Mouse (Mus musculus) embryonic stem cell, embryonic (primary cell): ENCODE results near the gene Sumo1.

Experiments
- CTCF ChIA-PET, 4 experiments: fragments of 300-600 bp in 2 of 4; fragments of 350-600 bp in 2 of 4; sonication (Branson Sonifier 250); formaldehyde crosslinking; loops; one replicate each; lab custom pipeline; 2022; ENCODE audit warnings: inconsistent platforms in 2 of 4; lab: Charles Lee
- POLR2A ChIA-PET, 4 experiments: fragments of 300-600 bp in 2 of 4; fragments of 350-600 bp in 2 of 4; sonication (Branson Sonifier 250); formaldehyde crosslinking; loops; one replicate each; lab custom pipeline; 2022; ENCODE audit warnings: antibody characterized with exemption in 4 of 4, inconsistent platforms in 1 of 4; lab: Charles Lee

The Sumo1 gene

GRCm38 (mm10) chr1:59670641-59671168 lies at the start of gene Sumo1:
TSS of gene Sumo1 (minus strand) at chr1:59670834.
- POLR2A ChIA-PET = interaction anchor here in 2 of 4 experiments (0.8 to 12.3 kb wide), 13 partner anchors 9 to 434 kb away, joined by 3 to 388 read pairs (median 5); partner anchors contain the start of gene Nop58 (in 2 of the 2)
- CTCF ChIA-PET = no interaction called here

DNA sequence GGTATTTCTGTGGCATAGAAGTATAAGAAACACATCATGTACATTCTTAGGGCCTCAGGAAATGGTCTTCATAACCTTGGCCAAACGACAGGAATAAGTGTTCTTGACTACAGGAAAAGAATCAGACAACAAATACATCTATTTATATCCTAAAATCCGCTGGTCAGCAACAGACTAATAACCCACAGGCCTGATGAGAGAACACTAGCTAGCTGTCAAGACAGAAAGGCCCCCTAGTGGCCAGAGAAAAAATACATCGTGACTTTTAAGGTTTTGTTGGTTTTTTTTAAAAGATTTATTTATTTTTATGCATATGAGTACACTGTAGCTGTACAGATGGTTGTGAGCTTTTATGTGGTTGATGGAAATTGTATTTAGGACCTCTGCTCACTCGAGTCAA lies 49.3 kb upstream of the Sumo1 start:
- CTCF ChIA-PET = interaction anchor here in 3 of 4 experiments (0.5 to 1.9 kb wide), 13 partner anchors 8 to 106 kb away, joined by 3 to 8 read pairs (median 4); no protein-coding TSS in a partner anchor
- POLR2A ChIA-PET = interaction anchor here (0.7 to 34.7 kb wide), 22 partner anchors 8 to 1270 kb away, joined by 3 to 1508 read pairs (median 4); partner anchors contain the start of gene Nop58 (in 3 of the 4)

GRCm38 (mm10) chr1:59701766-59702165 lies 31.1 kb upstream of the Sumo1 start:
- ChIA-PET CTCF (interaction anchor here in 1 of 4 experiments (0.7 kb wide), 1 partner anchor 1348 kb away, joined by 3 read pairs; no protein-coding TSS in a partner anchor), POLR2A (interaction anchor here in 3 of 4 experiments (1.4 to 34.7 kb wide), 7 partner anchors 4 to 37 kb away, joined by 3 to 1508 read pairs (median 200); partner anchors contain the start of genes Nop58 (in 3 of the 3) and Sumo1 (in 1 of the 3))

DNA sequence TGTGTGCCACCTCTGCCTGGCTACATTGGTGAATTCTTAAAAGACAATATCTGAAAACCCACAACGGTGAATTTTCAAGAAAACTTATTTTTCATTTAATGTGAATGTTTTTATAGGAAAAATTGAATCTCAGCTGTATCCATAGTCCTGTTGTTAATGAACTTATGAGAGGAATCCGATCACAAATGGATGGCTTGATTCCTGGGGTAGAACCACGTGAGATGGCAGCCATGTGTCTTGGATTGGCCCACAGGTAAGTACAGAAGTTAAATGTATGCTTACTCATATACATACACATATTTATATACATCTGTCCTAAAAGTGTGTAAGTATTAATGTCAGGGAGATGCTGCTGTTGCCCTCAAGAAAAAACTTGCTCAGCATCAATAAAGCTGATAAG lies 27.6 kb upstream of the Sumo1 start:
- POLR2A ChIA-PET = interaction anchor here (0.7 to 34.7 kb wide), 16 partner anchors 0 to 399 kb away, joined by 3 to 1508 read pairs (median 5); partner anchors contain the start of genes Nop58 (in 3 of the 4) and Sumo1 (in 1 of the 4)
- CTCF ChIA-PET = interaction anchor here in 1 of 4 experiments (1.6 kb wide), 1 partner anchor 21 kb away, joined by 4 read pairs; no protein-coding TSS in a partner anchor

GRCm38 (mm10) chr1:59697751-59698150 lies 27.1 kb upstream of the Sumo1 start:
- POLR2A ChIA-PET = interaction anchor here (0.6 to 34.7 kb wide), 21 partner anchors 0 to 1295 kb away, joined by 3 to 1508 read pairs (median 5); partner anchors contain the start of genes Nop58 (in 4 of the 4), Als2 (in 1 of the 4) and Sumo1 (in 1 of the 4)
- CTCF ChIA-PET = interaction anchor here in 2 of 4 experiments (0.6 to 1.6 kb wide), 2 partner anchors 9 to 22 kb away, joined by 4 read pairs; no protein-coding TSS in a partner anchor

- POLR2A ChIA-PET = interaction anchor here (0.5 to 34.4 kb wide), 15 partner anchors 9 to 544 kb away, joined by 3 to 1508 read pairs (median 4); partner anchors contain the start of gene Sumo1 (in 2 of the 4)
- CTCF ChIA-PET = interaction anchor here in 1 of 4 experiments (0.6 kb wide), 1 partner anchor 9 kb away, joined by 3 read pairs; no protein-coding TSS in a partner anchor
Observed at GRCm38 (mm10) chr1:59690467-59690866, 19.8 kb upstream of the Sumo1 start.

DNA sequence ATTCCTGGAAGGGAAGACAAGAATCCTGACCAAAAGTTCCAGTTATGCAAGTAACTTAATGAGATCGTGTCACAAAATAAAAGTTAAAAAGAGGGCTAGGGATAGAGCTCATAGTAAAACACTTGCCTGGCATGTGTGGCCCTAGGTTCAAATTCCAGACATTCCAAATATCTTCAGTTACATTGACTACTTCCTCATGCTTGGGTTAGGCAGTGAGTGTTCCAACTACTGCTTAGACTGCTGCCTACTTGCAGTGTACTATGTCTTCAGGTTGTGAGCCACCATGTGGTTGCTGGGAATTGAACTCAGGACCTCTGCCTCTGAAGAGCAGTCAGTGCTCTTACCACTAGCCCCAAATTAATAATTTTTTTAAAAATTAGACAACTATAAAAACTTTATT lies 16.9 kb upstream of the Sumo1 start:
- POLR2A ChIA-PET = interaction anchor here (0.6 to 34.4 kb wide), 25 partner anchors 7 to 450 kb away, joined by 3 to 1508 read pairs (median 7); partner anchors contain the start of genes Sumo1 (in 2 of the 4) and Als2 (in 1 of the 4)
- CTCF ChIA-PET = no interaction called here

GRCm38 (mm10) chr1:59684819-59685755 lies 14.5 kb upstream of the Sumo1 start, which contains the start of gene Nop58:
TSS of gene Nop58 (plus strand) at chr1:59684971.
- ChIA-PET POLR2A (interaction anchor here (0.5 to 34.4 kb wide), 82 partner anchors 7 to 1455 kb away, joined by 3 to 1508 read pairs (median 4); partner anchors contain the start of genes Als2 (in 2 of the 4), Stradb (in 2 of the 4), Sumo1 (in 2 of the 4) and Trak2 (in 2 of the 4)), CTCF (interaction anchor here in 3 of 4 experiments (0.6 to 1.2 kb wide), 6 partner anchors 10 to 219 kb away, joined by 4 to 5 read pairs (median 4); no protein-coding TSS in a partner anchor)

DNA sequence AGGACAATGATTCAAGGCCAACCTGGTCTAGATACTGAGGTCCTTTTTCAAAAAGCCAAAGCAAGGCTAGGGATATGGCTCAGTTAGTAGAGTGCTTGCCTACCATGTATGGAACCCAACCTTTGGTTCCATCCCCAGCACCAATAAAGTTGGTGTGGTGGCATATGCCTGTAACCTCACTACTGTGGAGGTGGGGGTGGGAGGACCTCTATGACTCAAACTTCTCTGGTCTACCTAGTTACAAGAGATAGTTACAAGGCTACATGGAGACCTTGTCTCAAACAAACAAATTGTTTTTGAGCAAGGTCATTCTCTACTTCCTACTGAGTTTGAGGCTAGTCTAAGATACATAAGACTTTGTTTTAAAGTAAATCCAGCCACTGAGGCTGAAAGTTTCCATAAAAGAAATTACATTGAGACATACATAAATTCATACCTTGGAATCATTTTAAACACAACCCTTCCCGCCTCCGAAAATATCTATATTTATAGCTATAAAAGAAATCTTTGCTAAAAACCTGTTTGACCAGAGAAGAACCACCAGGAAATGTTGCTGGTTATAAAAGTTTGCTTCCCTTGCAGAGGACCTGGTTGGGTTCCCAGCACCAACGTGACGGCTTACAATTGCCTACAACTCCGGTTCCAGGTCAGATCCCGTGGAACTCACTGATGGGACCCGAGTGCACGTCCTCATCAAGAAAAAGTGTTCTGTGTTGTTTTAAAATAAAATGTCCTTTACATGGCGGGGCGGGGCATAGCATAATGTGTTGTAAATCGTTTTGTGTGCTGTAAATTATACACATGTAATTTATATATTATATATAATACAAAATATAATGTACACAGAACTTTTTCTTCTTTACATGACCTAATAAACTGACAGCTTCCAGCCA lies 13.5 kb upstream of the Sumo1 start:
- ChIA-PET POLR2A (interaction anchor here (0.6 to 34.4 kb wide), 62 partner anchors 9 to 1454 kb away, joined by 3 to 1508 read pairs (median 4); partner anchors contain the start of genes Als2 (in 2 of the 4), Stradb (in 2 of the 4), Sumo1 (in 2 of the 4) and Trak2 (in 2 of the 4)), CTCF (interaction anchor here in 3 of 4 experiments (0.6 to 1.2 kb wide), 6 partner anchors 11 to 218 kb away, joined by 4 to 5 read pairs (median 4); no protein-coding TSS in a partner anchor)

- CTCF ChIA-PET = no interaction called here
- POLR2A ChIA-PET = interaction anchor here in 2 of 4 experiments (1.0 to 3.5 kb wide), 5 partner anchors 8 to 15 kb away, joined by 3 to 17 read pairs (median 4); partner anchors contain the start of gene Nop58 (in 2 of the 2)
Observed at GRCm38 (mm10) chr1:59673661-59674060, 3.0 kb upstream of the Sumo1 start.

- CTCF ChIA-PET = no interaction called here
- POLR2A ChIA-PET = interaction anchor here in 3 of 4 experiments (0.5 to 12.3 kb wide), 17 partner anchors 9 to 540 kb away, joined by 3 to 388 read pairs (median 4); partner anchors contain the start of gene Nop58 (in 2 of the 3)
Observed at GRCm38 (mm10) chr1:59669962-59670630, 538 bp downstream of the Sumo1 start.

GRCm38 (mm10) chr1:59668871-59669270 lies 1.8 kb downstream of the Sumo1 start:
- POLR2A ChIA-PET = interaction anchor here (0.6 to 12.3 kb wide), 31 partner anchors 8 to 1244 kb away, joined by 3 to 388 read pairs (median 4); partner anchors contain the start of genes Nop58 (in 3 of the 4) and Als2 (in 1 of the 4)
- CTCF ChIA-PET = interaction anchor here in 3 of 4 experiments (0.5 to 1.3 kb wide), 5 partner anchors 50 to 1372 kb away, joined by 3 to 18 read pairs (median 3); no protein-coding TSS in a partner anchor

- CTCF ChIA-PET = interaction anchor here in 2 of 4 experiments (0.6 to 0.7 kb wide), 2 partner anchors 204 to 230 kb away, joined by 3 to 4 read pairs; no protein-coding TSS in a partner anchor
- POLR2A ChIA-PET = interaction anchor here in 3 of 4 experiments (0.6 to 12.3 kb wide), 12 partner anchors 14 to 714 kb away, joined by 3 to 388 read pairs (median 4); partner anchors contain the start of gene Nop58 (in 2 of the 3)
Observed at GRCm38 (mm10) chr1:59663456-59664135, 7.0 kb downstream of the Sumo1 start.

GRCm38 (mm10) chr1:59656244-59657171 lies 14.1 kb downstream of the Sumo1 start:
- ChIA-PET POLR2A (interaction anchor here in 1 of 4 experiments (0.6 to 1.4 kb wide), 4 partner anchors 10 to 58 kb away, joined by 4 to 6 read pairs (median 4); no protein-coding TSS in a partner anchor), CTCF (interaction anchor here in 1 of 4 experiments (0.8 kb wide), 1 partner anchor 18 kb away, joined by 3 read pairs; no protein-coding TSS in a partner anchor)
